Mouse (Mus musculus): ENCODE data around the gene Tmem131. TPM values are rescaled to one million over a fixed set of nuclear protein-coding genes. Genes with fewer than 3 reads are reported as not detected.

The Tmem131 gene
- polyA plus RNA-seq, 1 experiment from 2014 or later: 6.8 TPM

- ATAC-seq (ENCODE audit: low FRiP score, low TSS enrichment) (no peak), DNase-seq (ENCODE audit: low spot score) (no peak)
- H3K4me1 ChIP-seq (replicated peaks; ENCODE audit: control insufficient read depth, insufficient read depth): no peaks in the 10 kb centered on the region
- H3K27ac ChIP-seq (replicated peaks): no peak overlapping the region
- H3K36me3 ChIP-seq (ENCODE audit: control insufficient read depth, insufficient read depth, low read length): no peaks in the 10 kb centered on the region
- no peak overlapping the region for H3K4me2 ChIP-seq (replicated peaks; ENCODE audit: low read depth)
- no peak overlapping the region for H3K4me3 ChIP-seq (ENCODE audit: low read depth, low read length)
- no peaks in the 10 kb centered on the region for H3K27me3 ChIP-seq (ENCODE audit: control insufficient read depth, insufficient read depth, low read length)
- TF ChIP-seq CTCF (IDR thresholded peaks at IDR 0.05; ENCODE audit: low read depth) (no peak), EP300 (optimal IDR thresholded peaks at IDR 0.05) (no peak)
- WGBS: 75% methylated on average over 7 of the region's 7 CpGs
- H3K9me3 ChIP-seq (ENCODE audit: control insufficient read depth, low read length): no peaks in the 10 kb centered on the region
- no peak overlapping the region for H3K9ac ChIP-seq (ENCODE audit: low read length)
Observed at GRCm38 (mm10) chr1:36936567-36936966, 6.9 kb downstream of the Tmem131 start.

- Histone ChIP-seq H3K27ac (replicated peaks) (no peak overlapping the region), H3K9ac (ENCODE audit: low read length) (no peak overlapping the region), H3K9me3 (ENCODE audit: control insufficient read depth, low read length) (no peaks in the 10 kb centered on the region), H3K4me1 (replicated peaks; ENCODE audit: control insufficient read depth, insufficient read depth) (no peaks in the 10 kb centered on the region), H3K36me3 (ENCODE audit: control insufficient read depth, insufficient read depth, low read length) (no peaks in the 10 kb centered on the region), H3K27me3 (ENCODE audit: control insufficient read depth, insufficient read depth, low read length) (no peaks in the 10 kb centered on the region), H3K4me2 (replicated peaks; ENCODE audit: low read depth) (no peak overlapping the region), H3K4me3 (ENCODE audit: low read depth, low read length) (no peak overlapping the region)
- TF ChIP-seq EP300 (optimal IDR thresholded peaks at IDR 0.05) (no peak), CTCF (IDR thresholded peaks at IDR 0.05; ENCODE audit: low read depth) (no peak)
- no peak for ATAC-seq (ENCODE audit: low FRiP score, low TSS enrichment)
- DNase-seq (ENCODE audit: low spot score): no peak
- 46% methylated on average over 6 of the region's 6 CpGs for WGBS
Observed at GRCm38 (mm10) chr1:36934778-36935177, 8.7 kb downstream of the Tmem131 start.

- Histone ChIP-seq H3K27ac (replicated peaks) (no peak overlapping the region), H3K4me3 (ENCODE audit: low read depth, low read length) (no peak overlapping the region), H3K9me3 (ENCODE audit: control insufficient read depth, low read length) (no peaks in the 10 kb centered on the region), H3K4me1 (replicated peaks; ENCODE audit: control insufficient read depth, insufficient read depth) (no peaks in the 10 kb centered on the region), H3K36me3 (ENCODE audit: control insufficient read depth, insufficient read depth, low read length) (no peaks in the 10 kb centered on the region), H3K4me2 (replicated peaks; ENCODE audit: low read depth) (no peak overlapping the region), H3K9ac (ENCODE audit: low read length) (no peak overlapping the region), H3K27me3 (ENCODE audit: control insufficient read depth, insufficient read depth, low read length) (no peaks in the 10 kb centered on the region)
- DNase-seq (ENCODE audit: low spot score) (no peak), ATAC-seq (ENCODE audit: low FRiP score, low TSS enrichment) (no peak)
- WGBS: 63% methylated on average over 8 of the region's 8 CpGs
- TF ChIP-seq EP300 (optimal IDR thresholded peaks at IDR 0.05): no peak
- no peak for TF ChIP-seq CTCF (IDR thresholded peaks at IDR 0.05; ENCODE audit: low read depth)
Observed at GRCm38 (mm10) chr1:36933965-36934585, 9.4 kb downstream of the Tmem131 start.

- Histone ChIP-seq H3K27ac (replicated peaks) (no peak overlapping the region), H3K4me3 (ENCODE audit: low read depth, low read length) (no peak overlapping the region), H3K9me3 (ENCODE audit: control insufficient read depth, low read length) (no peaks in the 10 kb centered on the region), H3K36me3 (ENCODE audit: control insufficient read depth, insufficient read depth, low read length) (no peaks in the 10 kb centered on the region), H3K9ac (ENCODE audit: low read length) (no peak overlapping the region), H3K4me1 (replicated peaks; ENCODE audit: control insufficient read depth, insufficient read depth) (no peaks in the 10 kb centered on the region), H3K4me2 (replicated peaks; ENCODE audit: low read depth) (no peak overlapping the region), H3K27me3 (ENCODE audit: control insufficient read depth, insufficient read depth, low read length) (no peaks in the 10 kb centered on the region)
- DNase-seq (ENCODE audit: low spot score): no peak
- no peak for ATAC-seq (ENCODE audit: low FRiP score, low TSS enrichment)
- 63% methylated on average over 1 of the region's 1 CpGs for WGBS
- TF ChIP-seq EP300 (optimal IDR thresholded peaks at IDR 0.05) (no peak), CTCF (IDR thresholded peaks at IDR 0.05; ENCODE audit: low read depth) (no peak)
Observed at GRCm38 (mm10) chr1:36932231-36932630, 11.2 kb downstream of the Tmem131 start.

GRCm38 (mm10) chr1:36930911-36931310, 12.6 kb downstream of the Tmem131 start:
- Histone ChIP-seq H3K9me3 (ENCODE audit: control insufficient read depth, low read length) (no peaks in the 10 kb centered on the region), H3K9ac (ENCODE audit: low read length) (no peak overlapping the region), H3K27me3 (ENCODE audit: control insufficient read depth, insufficient read depth, low read length) (no peaks in the 10 kb centered on the region), H3K27ac (replicated peaks) (no peak overlapping the region), H3K4me1 (replicated peaks; ENCODE audit: control insufficient read depth, insufficient read depth) (no peaks in the 10 kb centered on the region), H3K4me2 (replicated peaks; ENCODE audit: low read depth) (no peak overlapping the region), H3K36me3 (ENCODE audit: control insufficient read depth, insufficient read depth, low read length) (no peaks in the 10 kb centered on the region), H3K4me3 (ENCODE audit: low read depth, low read length) (no peak overlapping the region)
- TF ChIP-seq CTCF (IDR thresholded peaks at IDR 0.05; ENCODE audit: low read depth) (no peak), EP300 (optimal IDR thresholded peaks at IDR 0.05) (no peak)
- DNase-seq (ENCODE audit: low spot score) (no peak), ATAC-seq (ENCODE audit: low FRiP score, low TSS enrichment) (no peak)
- WGBS: 78% methylated on average over 8 of the region's 8 CpGs

- H3K36me3 ChIP-seq (ENCODE audit: control insufficient read depth, insufficient read depth, low read length): no peaks in the 10 kb centered on the region
- H3K4me1 ChIP-seq (replicated peaks; ENCODE audit: control insufficient read depth, insufficient read depth): no peaks in the 10 kb centered on the region
- H3K27ac ChIP-seq (replicated peaks): no peak overlapping the region
- no peak for DNase-seq (ENCODE audit: low spot score)
- no peak overlapping the region for H3K4me3 ChIP-seq (ENCODE audit: low read depth, low read length)
- no peaks in the 10 kb centered on the region for H3K27me3 ChIP-seq (ENCODE audit: control insufficient read depth, insufficient read depth, low read length)
- WGBS: 76% methylated on average over 2 of the region's 2 CpGs
- no peak for ATAC-seq (ENCODE audit: low FRiP score, low TSS enrichment)
- TF ChIP-seq CTCF (IDR thresholded peaks at IDR 0.05; ENCODE audit: low read depth) (peak; percentile 57), EP300 (optimal IDR thresholded peaks at IDR 0.05) (no peak)
- H3K9me3 ChIP-seq (ENCODE audit: control insufficient read depth, low read length): no peaks in the 10 kb centered on the region
- no peak overlapping the region for H3K4me2 ChIP-seq (replicated peaks; ENCODE audit: low read depth)
- H3K9ac ChIP-seq (ENCODE audit: low read length): no peak overlapping the region
Observed at GRCm38 (mm10) chr1:36929996-36930395, 13.5 kb downstream of the Tmem131 start.

Data from stomach, postnatal 0 days (tissue).